Mouse (Mus musculus) kidney, embryonic 14.5 days (tissue): ENCODE measurements around the gene Klhl23. TPM values are rescaled to one million over a fixed set of nuclear protein-coding genes. Genes with fewer than 3 reads are reported as not detected.

Source experiments
- ATAC-seq: fragments of 200-750 bp; cut with Nextera tagmentation; 2 replicates; pipeline ENCODE4 v1.8.0; 2017; ENCODE audit warnings: moderate number of reproducible peaks, mild to moderate bottlenecking, moderate TSS enrichment, moderate library complexity; ENCODE audit not compliant: low FRiP score, low TSS enrichment
- H3K27ac ChIP-seq: fragments of 300-500 bp; sonication (generic); 2 replicates; pipeline ENCODE4 v1.5.1; 2014; ENCODE audit warnings: low read depth, mild to moderate bottlenecking, low read length, moderate library complexity, mixed read lengths
- H3K27me3 ChIP-seq: fragments of 300-500 bp; sonication (generic); 2 replicates; pipeline ENCODE4 v1.6.1; 2014; ENCODE audit warnings: mild to moderate bottlenecking, low read length; ENCODE audit not compliant: control insufficient read depth, insufficient read depth
- H3K36me3 ChIP-seq: fragments of 300-500 bp; sonication (generic); 2 replicates; pipeline ENCODE4 v1.6.1; 2014; ENCODE audit warnings: low read length, mixed read lengths; ENCODE audit not compliant: control insufficient read depth, insufficient read depth
- H3K4me1 ChIP-seq: fragments of 300-500 bp; sonication (generic); 2 replicates; pipeline ENCODE4 v1.6.1; 2014; ENCODE audit warnings: low read length, mixed read lengths; ENCODE audit not compliant: control insufficient read depth, insufficient read depth
- H3K4me2 ChIP-seq: fragments of 300-500 bp; sonication (generic); replicated peaks from 2 replicates; pipeline ENCODE4 v1.6.1; 2014; ENCODE audit warnings: low read depth, mild to moderate bottlenecking, low read length
- H3K4me3 ChIP-seq: fragments of 300-500 bp; sonication (generic); 2 replicates; pipeline ENCODE4 v1.5.1; 2014; ENCODE audit warnings: mild to moderate bottlenecking, low read length
- H3K9ac ChIP-seq: fragments of 300-500 bp; sonication (generic); 2 replicates; pipeline ENCODE4 v1.6.1; 2014; ENCODE audit warnings: low read depth, mild to moderate bottlenecking, low read length, moderate library complexity
- H3K9me3 ChIP-seq: fragments of 300-500 bp; sonication (generic); 2 replicates; pipeline ENCODE4 v1.6.1; 2016; ENCODE audit warnings: low read length; ENCODE audit not compliant: control insufficient read depth
- WGBS: fragments of 180-500 bp; shearing (Covaris S2); extraction: QIAGEN DNeasy Blood & Tissue Kit; methylation state at CpG from one replicate; pipeline ENCODE4 v1.1.7; 2014; 5-methylcytosine and 5-hydroxymethylcytosine counted together
- polyA plus RNA-seq: library from polyadenylated mRNA; unstranded; fragments of >200 nt; fragmentation: Nextera tagmentation; extraction: Ambion mirVana; gene quantifications from 2 replicates; pipeline ENCODE4 v1.2.1, GENCODE M21; 2014

Klhl23 gene
- polyA plus RNA-seq, 1 experiment from 2014 or later = 32.8 TPM

DNA sequence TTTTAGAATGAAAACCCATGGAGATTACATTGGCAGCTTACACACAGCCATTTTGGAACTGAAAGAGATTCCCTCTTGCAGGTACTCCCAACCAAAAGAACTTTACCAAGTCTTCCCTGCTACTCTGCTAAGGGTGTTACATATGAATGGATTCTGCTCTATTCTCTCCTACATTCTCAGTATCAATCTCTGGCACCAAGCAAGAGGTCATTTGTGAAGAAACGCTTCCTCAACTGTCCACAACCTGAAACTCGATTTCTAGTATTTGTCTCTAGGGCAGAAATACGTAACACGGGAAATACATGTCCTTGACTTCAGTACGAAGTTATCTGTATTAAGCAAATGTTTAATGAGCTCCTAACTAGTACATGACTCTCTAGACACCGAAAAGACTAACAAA is 62.8 kb downstream of the Klhl23 start:
- Histone ChIP-seq H3K4me1 (0 out of 2 replicates have a peak, but pooled peaks cover 3% of the 10 kb centered on the region), H3K4me2 (peak overlapping the region; percentile 76), H3K4me3 (peak overlapping the region; percentile 69), H3K27me3 (no peaks in the 10 kb centered on the region), H3K9me3 (no peaks in the 10 kb centered on the region), H3K27ac (no peak overlapping the region; the same call in 1 of the 2 replicates), H3K9ac (peak overlapping the region; percentile 77; the same call in 1 of the 2 replicates), H3K36me3 (no peaks in the 10 kb centered on the region; the same call in 1 of the 2 replicates)
- WGBS = 55% methylated on average over 6 of the region's 6 CpGs
- no peak for ATAC-seq

DNA sequence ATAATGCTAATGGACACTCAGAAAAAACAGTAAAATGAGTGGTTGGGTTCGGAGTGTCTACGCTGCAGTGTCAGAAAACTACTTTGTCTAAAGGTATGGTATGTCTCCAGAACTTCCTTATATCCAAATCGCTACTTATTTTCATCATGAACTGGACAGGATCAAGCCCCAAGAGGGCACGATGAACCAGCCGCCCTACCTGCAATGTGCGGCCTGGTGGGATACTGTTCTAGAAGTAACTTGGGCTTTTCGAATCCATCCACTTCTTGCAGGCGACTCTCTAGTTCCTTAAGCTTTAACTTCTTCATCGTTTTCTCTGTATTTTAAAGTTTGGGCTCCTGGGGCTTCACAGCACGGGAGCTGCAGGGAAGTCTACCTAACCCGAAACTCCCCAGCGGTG is 63.3 kb downstream of the Klhl23 start:
- Histone ChIP-seq H3K36me3 (no peaks in the 10 kb centered on the region), H3K27ac (peak overlapping the region; percentile 65; the same call in 1 of the 2 replicates), H3K4me3 (peak overlapping the region; percentile 69), H3K27me3 (no peaks in the 10 kb centered on the region), H3K9ac (peak overlapping the region; percentile 77), H3K9me3 (no peaks in the 10 kb centered on the region), H3K4me2 (peak overlapping the region; percentile 76), H3K4me1 (0 out of 2 replicates have a peak, but pooled peaks cover 3% of the 10 kb centered on the region)
- WGBS = 8% methylated on average over 12 of the region's 12 CpGs
- ATAC-seq = peak; percentile 14; the same call in 1 of the 2 replicates

DNA sequence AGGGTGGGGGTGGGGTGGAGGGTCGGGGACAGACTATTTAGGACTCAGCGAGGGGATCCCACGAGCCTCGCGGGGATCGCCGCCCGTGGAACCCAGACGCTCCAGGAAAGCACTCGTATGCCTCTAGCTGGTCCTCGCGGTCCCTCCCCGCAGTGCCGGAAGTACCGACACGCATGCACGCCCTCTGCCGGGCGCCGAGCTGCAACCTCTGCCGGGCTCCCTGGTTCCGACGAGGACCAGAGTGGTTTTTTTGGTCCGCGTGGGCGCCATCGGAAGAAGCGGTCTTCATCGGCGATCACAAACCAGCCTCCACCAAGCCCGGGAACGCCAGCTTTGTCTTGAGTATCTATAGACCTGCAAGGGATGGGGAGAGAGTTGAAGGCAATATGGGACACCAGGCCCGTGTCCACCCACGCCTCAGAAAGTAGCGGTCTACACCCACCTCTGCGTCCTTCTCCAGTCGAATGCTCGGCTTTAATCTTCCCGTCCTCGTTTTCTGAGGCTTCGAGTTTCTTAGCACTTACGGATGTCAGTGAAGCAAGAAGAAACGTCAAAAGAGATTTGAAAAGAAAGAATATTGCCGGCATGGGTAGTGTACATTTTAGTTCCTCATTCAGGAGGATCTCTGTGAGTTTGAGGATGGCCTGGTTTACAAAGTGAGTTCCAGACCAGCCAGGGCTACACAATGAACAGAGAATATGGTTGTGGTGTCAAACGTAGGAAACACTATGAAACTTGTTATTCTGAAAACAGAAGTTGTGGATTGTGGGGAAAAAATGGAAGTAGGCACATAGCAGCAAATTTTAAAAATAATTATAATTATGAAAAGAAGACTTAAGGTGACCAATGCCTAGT is 63.9 kb downstream of the Klhl23 start, which contains the start of gene Mettl5:
Gene Mettl5, minus strand, starts transcription at position 165 of the 855 bp plus-strand sequence.
- 0 out of 2 replicates have a peak, but pooled peaks cover 3% of the 10 kb centered on the region for H3K4me1 ChIP-seq
- H3K4me3 ChIP-seq = peak within 1 kb of the TSS; percentile 69
- H3K9me3 ChIP-seq = no peaks in the 10 kb centered on the region
- H3K27me3 ChIP-seq = no peaks in the 10 kb centered on the region
- 2% methylated on average over 45 of the region's 45 CpGs for WGBS
- ATAC-seq = peak; percentile 95
- peak within 1 kb of the TSS; percentile 65; the same call in 1 of the 2 replicates for H3K27ac ChIP-seq
- H3K9ac ChIP-seq = peak within 1 kb of the TSS; percentile 77
- no peaks in the 10 kb centered on the region for H3K36me3 ChIP-seq
- peak within 1 kb of the TSS; percentile 76 for H3K4me2 ChIP-seq

Other genes with a start within 250 kb of the Klhl23 start
- 5.6 and 13.8 TPM in 2 replicates for gene Lrp2, start 235.9 kb upstream of the Klhl23 start, polyA plus RNA-seq
- gene Bbs5, start 174.8 kb upstream of the Klhl23 start, polyA plus RNA-seq = 19.7 and 24.1 TPM in 2 replicates
- gene Klhl41, start 151.8 kb upstream of the Klhl23 start, polyA plus RNA-seq = 0.32 and 0.39 TPM in 2 replicates
- 10.2 and 18.4 TPM in 2 replicates for gene Fastkd1, start 108.4 kb upstream of the Klhl23 start, polyA plus RNA-seq
- 151 and 156 TPM in 2 replicates for gene Ppig, start 99.4 kb upstream of the Klhl23 start, polyA plus RNA-seq
- 3.0 and 3.2 TPM in 2 replicates for gene Ccdc173, start 32.4 kb upstream of the Klhl23 start, polyA plus RNA-seq
- gene Phospho2, start 32.3 kb upstream of the Klhl23 start, polyA plus RNA-seq = 21.7 and 25.1 TPM in 2 replicates
- 387 and 489 TPM in 2 replicates for gene Ssb, start 39.6 kb downstream of the Klhl23 start, polyA plus RNA-seq
- gene Mettl5, start 63.7 kb downstream of the Klhl23 start, polyA plus RNA-seq = 47.8 and 50.1 TPM in 2 replicates
- 18.6 and 20.7 TPM in 2 replicates for gene Ubr3, start 75.3 kb downstream of the Klhl23 start, polyA plus RNA-seq
- gene Myo3b, start 217.2 kb downstream of the Klhl23 start, polyA plus RNA-seq = 0.39 and 0.77 TPM in 2 replicates